Mouse (Mus musculus) thymus, adult 2 months (tissue): Measurements from ENCODE around the gene Tgif2.

ENCODE experiments used
- CTCF ChIP-seq: fragments of 200-500 bp; IDR thresholded peaks from 2 replicates; pipeline ENCODE4 v1.5.1; 2012; ENCODE audit warnings: mild to moderate bottlenecking, control low read depth, low read length, moderate library complexity, borderline replicate concordance; ENCODE audit not compliant: control insufficient read depth, poor library complexity, insufficient read depth; ENCODE audit errors: extremely low read depth
- POLR2A ChIP-seq: fragments of 200-500 bp; IDR thresholded peaks from 2 replicates; pipeline ENCODE4 v1.6.1; 2012; ENCODE audit warnings: mild to moderate bottlenecking, low read length, control low read depth, moderate library complexity; ENCODE audit not compliant: control insufficient read depth, poor library complexity, insufficient read depth; ENCODE audit errors: extremely low read depth

- TF ChIP-seq CTCF (no peak), POLR2A (no peak)
These were observed 5.5 kb upstream of the Tgif2 start for GRCm38 (mm10) chr2:156834336-156834735.
